Mouse (Mus musculus): ENCODE measurements around the gene Pcnx2. TPM values are rescaled to one million over a fixed set of nuclear protein-coding genes. Genes with fewer than 3 reads are reported as not detected.

Pcnx2 gene
- polyA plus RNA-seq (2012; rRNA removed) = 14.5 and 16.1 TPM in 2 replicates

GRCm38 (mm10) chr8:125897868-125898788 lies at the start of gene Pcnx2:
Gene Pcnx2 (minus strand): TSS chr8:125898317.

GRCm38 (mm10) chr8:125910365-125911228 lies 12.5 kb upstream of the Pcnx2 start, which contains the start of gene Map3k21:
Gene Map3k21 (plus strand): TSS chr8:125910450.

DNA sequence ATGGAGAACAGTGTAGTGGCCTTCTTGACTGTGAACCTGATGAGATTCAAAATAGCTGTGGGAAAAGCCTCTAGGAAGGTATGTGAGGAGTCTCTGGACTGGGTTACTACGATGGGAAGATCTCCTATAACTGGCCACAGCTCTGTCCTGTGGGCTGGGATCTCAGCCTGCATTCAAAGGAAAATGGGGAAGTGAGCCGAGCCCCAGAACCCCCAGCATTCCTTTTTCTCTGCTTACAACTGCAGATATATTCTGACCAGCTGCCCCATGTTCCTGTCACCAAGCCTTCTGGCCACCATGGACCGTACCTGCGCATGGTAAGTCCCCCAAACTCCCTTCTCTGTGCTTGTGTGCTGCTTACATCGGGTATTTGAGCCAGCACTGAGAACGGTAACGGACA lies 168.4 kb downstream of the Pcnx2 start, which contains the start of gene Ntpcr:
Gene Ntpcr (plus strand): TSS at position 218 of the 400 bp plus-strand sequence.

Other genes starting within 250 kb of the Pcnx2 start
- 4.5 and 5.0 TPM in 2 replicates for gene Map10, start 228.5 kb downstream of the Pcnx2 start, polyA plus RNA-seq (2012; rRNA removed)
- gene Ntpcr, start 168.4 kb downstream of the Pcnx2 start, polyA plus RNA-seq (2012; rRNA removed) = 33.4 and 36.4 TPM in 2 replicates
- 1.5 and 1.6 TPM in 2 replicates for gene Map3k21, start 12.1 kb upstream of the Pcnx2 start, polyA plus RNA-seq (2012; rRNA removed)
- 24.0 and 24.5 TPM in 2 replicates for gene Kcnk1, start 96.9 kb upstream of the Pcnx2 start, polyA plus RNA-seq (2012; rRNA removed)